Mouse (Mus musculus) embryonic facial prominence, embryonic 15.5 days (tissue): ENCODE measurements around the gene Foxb1. TPM values are rescaled to one million over a fixed set of nuclear protein-coding genes. Genes with fewer than 3 reads are reported as not detected.
A peak's percentile ranks its signal among the peaks of the same experiment; 100 is the strongest.

Source experiments
- ATAC-seq: fragments of 200-750 bp; cut with Nextera tagmentation; 2 replicates; pipeline ENCODE4 v1.8.0; 2017; ENCODE audit warnings: low read depth, moderate TSS enrichment; ENCODE audit not compliant: insufficient number of reproducible peaks, low FRiP score, low TSS enrichment
- H3K27ac ChIP-seq: fragments of 300-500 bp; sonication (generic); replicated peaks from 2 replicates; pipeline ENCODE4 v1.5.1; 2015; ENCODE audit warnings: mild to moderate bottlenecking, inconsistent platforms
- H3K27me3 ChIP-seq: fragments of 300-500 bp; sonication (generic); 2 replicates; pipeline ENCODE4 v1.6.1; 2015; ENCODE audit warnings: inconsistent platforms
- H3K36me3 ChIP-seq: fragments of 300-500 bp; sonication (generic); 2 replicates; pipeline ENCODE4 v1.6.1; 2015; ENCODE audit warnings: mild to moderate bottlenecking, inconsistent platforms
- H3K4me1 ChIP-seq: fragments of 300-500 bp; sonication (generic); 2 replicates; pipeline ENCODE4 v1.6.1; 2015; ENCODE audit warnings: inconsistent platforms
- H3K4me2 ChIP-seq: fragments of 300-500 bp; sonication (generic); replicated peaks from 2 replicates; pipeline ENCODE4 v1.6.1; 2015; ENCODE audit warnings: mild to moderate bottlenecking, inconsistent platforms
- H3K4me3 ChIP-seq: fragments of 300-500 bp; sonication (generic); replicated peaks from 2 replicates; pipeline ENCODE4 v1.5.1; 2015; ENCODE audit warnings: mild to moderate bottlenecking, inconsistent platforms
- H3K9ac ChIP-seq: fragments of 300-500 bp; sonication (generic); 2 replicates; pipeline ENCODE4 v1.6.1; 2015; ENCODE audit warnings: inconsistent platforms
- H3K9me3 ChIP-seq: fragments of 300-500 bp; sonication (generic); replicated peaks from 2 replicates; pipeline ENCODE4 v1.6.1; 2016; ENCODE audit warnings: inconsistent platforms
- WGBS: fragments of 180-500 bp; shearing (Covaris S2); methylation state at CpG from one replicate; pipeline ENCODE4 v1.1.7; 2015; 5-methylcytosine and 5-hydroxymethylcytosine counted together
- polyA plus RNA-seq: library from polyadenylated mRNA; unstranded; fragments of >200 nt; fragmentation: Nextera tagmentation; extraction: Ambion mirVana; gene quantifications from 2 replicates; pipeline ENCODE4 v1.2.1, GENCODE M21; 2015

Gene Foxb1
- not detected in 2 replicates for polyA plus RNA-seq

- no peak within 1 kb of the TSS for H3K27ac ChIP-seq
- H3K4me2 ChIP-seq = peak within 1 kb of the TSS; percentile 30; the same call in 1 of the 2 replicates
- H3K4me3 ChIP-seq = peak within 1 kb of the TSS; percentile 23
- peaks cover 37% of the 10 kb centered on the region for H3K4me1 ChIP-seq
- ATAC-seq = no peak
- H3K9me3 ChIP-seq = no peaks in the 10 kb centered on the region
- H3K36me3 ChIP-seq = no peaks in the 10 kb centered on the region
- no peak within 1 kb of the TSS for H3K9ac ChIP-seq
- under 1% methylated on average over 60 of the region's 60 CpGs for WGBS
- H3K27me3 ChIP-seq = peaks cover 93% of the 10 kb centered on the region
Observed at GRCm38 (mm10) chr9:69760371-69761301, at the start of gene Foxb1. Gene Foxb1 (minus strand): TSS chr9:69760940.

- Histone ChIP-seq H3K4me3 (no peak overlapping the region), H3K9me3 (no peaks in the 10 kb centered on the region), H3K4me2 (no peak overlapping the region), H3K27me3 (no peaks in the 10 kb centered on the region), H3K9ac (no peak overlapping the region), H3K36me3 (no peaks in the 10 kb centered on the region), H3K27ac (no peak overlapping the region), H3K4me1 (no peaks in the 10 kb centered on the region)
- no peak for ATAC-seq
- WGBS = 56% methylated on average over 7 of the region's 7 CpGs
Observed at GRCm38 (mm10) chr9:69790562-69790961, 29.8 kb upstream of the Foxb1 start.

GRCm38 (mm10) chr9:69779996-69780395, 19.3 kb upstream of the Foxb1 start:
- no peak overlapping the region for H3K4me2 ChIP-seq
- H3K4me1 ChIP-seq = no peaks in the 10 kb centered on the region
- H3K27ac ChIP-seq = no peak overlapping the region
- H3K4me3 ChIP-seq = no peak overlapping the region
- ATAC-seq = no peak
- WGBS = 59% methylated on average over 2 of the region's 2 CpGs
- no peaks in the 10 kb centered on the region for H3K9me3 ChIP-seq
- no peak overlapping the region for H3K9ac ChIP-seq
- peaks cover 14% of the 10 kb centered on the region; the same call in 1 of the 2 replicates for H3K27me3 ChIP-seq
- H3K36me3 ChIP-seq = no peaks in the 10 kb centered on the region

- Histone ChIP-seq H3K4me2 (no peak overlapping the region), H3K4me1 (no peaks in the 10 kb centered on the region), H3K9ac (no peak overlapping the region), H3K4me3 (no peak overlapping the region), H3K27ac (no peak overlapping the region), H3K9me3 (no peaks in the 10 kb centered on the region), H3K36me3 (no peaks in the 10 kb centered on the region), H3K27me3 (peaks cover 92% of the 10 kb centered on the region)
- WGBS = 5% methylated on average over 21 of the region's 21 CpGs
- no peak for ATAC-seq
Observed at GRCm38 (mm10) chr9:69769949-69770585, 9.3 kb upstream of the Foxb1 start.

- peaks cover 4% of the 10 kb centered on the region; the same call in 1 of the 2 replicates for H3K4me1 ChIP-seq
- H3K9me3 ChIP-seq = no peaks in the 10 kb centered on the region
- no peak overlapping the region for H3K9ac ChIP-seq
- H3K36me3 ChIP-seq = no peaks in the 10 kb centered on the region
- H3K4me2 ChIP-seq = no peak overlapping the region
- H3K27ac ChIP-seq = no peak overlapping the region
- 1% methylated on average over 36 of the region's 36 CpGs for WGBS
- H3K4me3 ChIP-seq = no peak overlapping the region
- peaks cover 96% of the 10 kb centered on the region for H3K27me3 ChIP-seq
- ATAC-seq = no peak
Observed at GRCm38 (mm10) chr9:69769091-69769948, 8.6 kb upstream of the Foxb1 start.

- no peak overlapping the region for H3K4me3 ChIP-seq
- H3K9ac ChIP-seq = no peak overlapping the region
- no peaks in the 10 kb centered on the region for H3K36me3 ChIP-seq
- 2% methylated on average over 28 of the region's 28 CpGs for WGBS
- no peak overlapping the region for H3K4me2 ChIP-seq
- H3K9me3 ChIP-seq = no peaks in the 10 kb centered on the region
- peaks cover 96% of the 10 kb centered on the region for H3K27me3 ChIP-seq
- ATAC-seq = no peak
- H3K4me1 ChIP-seq = peaks cover 5% of the 10 kb centered on the region
- H3K27ac ChIP-seq = no peak overlapping the region
Observed at GRCm38 (mm10) chr9:69768136-69768875, 7.6 kb upstream of the Foxb1 start.

GRCm38 (mm10) chr9:69767421-69767820, 6.7 kb upstream of the Foxb1 start:
- H3K4me3 ChIP-seq = no peak overlapping the region

GRCm38 (mm10) chr9:69766936-69767335, 6.2 kb upstream of the Foxb1 start:
- no peak for ATAC-seq
- under 1% methylated on average over 4 of the region's 4 CpGs for WGBS
- H3K4me1 ChIP-seq = peaks cover 10% of the 10 kb centered on the region
- no peaks in the 10 kb centered on the region for H3K36me3 ChIP-seq
- no peak overlapping the region for H3K4me3 ChIP-seq
- no peak overlapping the region for H3K9ac ChIP-seq
- H3K27me3 ChIP-seq = peaks cover 97% of the 10 kb centered on the region
- H3K27ac ChIP-seq = no peak overlapping the region
- H3K4me2 ChIP-seq = no peak overlapping the region
- no peaks in the 10 kb centered on the region for H3K9me3 ChIP-seq

More at GRCm38 (mm10) chr9:69767421-69767820, 6.7 kb upstream of the Foxb1 start:
- no peaks in the 10 kb centered on the region for H3K36me3 ChIP-seq
- no peak for ATAC-seq
- H3K9ac ChIP-seq = no peak overlapping the region
- WGBS = 0% methylated on average over 9 of the region's 12 CpGs
- peaks cover 97% of the 10 kb centered on the region for H3K27me3 ChIP-seq
- peaks cover 10% of the 10 kb centered on the region for H3K4me1 ChIP-seq
- no peak overlapping the region for H3K27ac ChIP-seq
- H3K4me2 ChIP-seq = no peak overlapping the region
- H3K9me3 ChIP-seq = no peaks in the 10 kb centered on the region

- Histone ChIP-seq H3K4me3 (no peak overlapping the region), H3K27ac (no peak overlapping the region), H3K27me3 (peaks cover 97% of the 10 kb centered on the region), H3K4me1 (peaks cover 10% of the 10 kb centered on the region), H3K9me3 (no peaks in the 10 kb centered on the region), H3K9ac (no peak overlapping the region), H3K36me3 (no peaks in the 10 kb centered on the region), H3K4me2 (no peak overlapping the region)
- under 1% methylated on average over 8 of the region's 8 CpGs for WGBS
- ATAC-seq = no peak
Observed at GRCm38 (mm10) chr9:69766301-69766700, 5.6 kb upstream of the Foxb1 start.

- no peak overlapping the region for H3K9ac ChIP-seq
- no peak overlapping the region for H3K4me2 ChIP-seq
- no peak for ATAC-seq
- no peaks in the 10 kb centered on the region for H3K36me3 ChIP-seq
- peaks cover 97% of the 10 kb centered on the region for H3K27me3 ChIP-seq
- H3K4me1 ChIP-seq = peaks cover 15% of the 10 kb centered on the region
- H3K9me3 ChIP-seq = no peaks in the 10 kb centered on the region
- H3K4me3 ChIP-seq = no peak overlapping the region
- WGBS = 4% methylated on average over 8 of the region's 8 CpGs
- H3K27ac ChIP-seq = no peak overlapping the region
Observed at GRCm38 (mm10) chr9:69765483-69766050, 4.8 kb upstream of the Foxb1 start.
